Mouse (Mus musculus) cortical plate, adult 2 months (tissue): ENCODE data around the gene Siae.

Experiments
- CTCF ChIP-seq: fragments of 200-500 bp; IDR thresholded peaks from 2 replicates; pipeline ENCODE4 v1.5.1; 2011; ENCODE audit warnings: mild to moderate bottlenecking, control low read depth, low read length; ENCODE audit not compliant: insufficient read depth; ENCODE audit errors: extremely low read depth
- POLR2A ChIP-seq: fragments of 200-500 bp; IDR thresholded peaks from 2 replicates; pipeline ENCODE4 v1.6.1; 2011; ENCODE audit warnings: mild to moderate bottlenecking, low read length, control low read depth; ENCODE audit not compliant: insufficient read depth; ENCODE audit errors: extremely low read depth

- TF ChIP-seq POLR2A (no peak), CTCF (no peak)
Measured at GRCm38 (mm10) chr9:37624502-37624901, 69.0 kb downstream of the Siae start.
